In genomic region chr3:6204656-6205055, GRCm38 (mm10) we compare ENCODE assay signal across 19 mouse cellular contexts.
"Had no signal": no experiment of that assay in that cellular context is flagged by ENCODE, and none has a peak within 500 bp of the region (broad histone marks: within the 10 kb centered on the region; RNA-seq: fewer than 3 reads in every experiment).

No protein-coding gene starts in this region.

- H3K4me3 ChIP-seq: midbrain, embryonic 10.5 days; midbrain, embryonic 12.5 days; myocyte; neural tube, embryonic 13.5 days; neural tube, embryonic 15.5 days; stomach, embryonic 15.5 days had no signal

- H3K4me2 ChIP-seq: lung, embryonic 14.5 days; midbrain, embryonic 12.5 days; neural tube, embryonic 13.5 days; neural tube, embryonic 15.5 days; stomach, embryonic 15.5 days had no signal

- DNase-seq: lung, adult 18-20 months; lung, embryonic 14.5 days; lung, postnatal 14 days; lung, postnatal 4 days; midbrain, embryonic 14.5 days; retina, postnatal 1 day; right cerebral cortex, adult 18-20 months; thymus, adult 2 months; thymus, postnatal 25 days; thymus, postnatal 4 days had no signal

- H3K27me3 ChIP-seq: midbrain, embryonic 12.5 days; neural tube, embryonic 13.5 days; neural tube, embryonic 15.5 days; stomach, embryonic 15.5 days had no signal

- ATAC-seq: midbrain, embryonic 16.5 days had no signal

- H3K9me3 ChIP-seq: midbrain, embryonic 10.5 days; midbrain, embryonic 12.5 days; neural tube, embryonic 13.5 days; neural tube, embryonic 15.5 days; stomach, embryonic 15.5 days had no signal

- H3K9ac ChIP-seq: liver, embryonic 14.5 days; lung, embryonic 14.5 days; midbrain, embryonic 12.5 days; neural tube, embryonic 13.5 days; neural tube, embryonic 15.5 days; stomach, embryonic 15.5 days had no signal

- H3K36me3 ChIP-seq: midbrain, embryonic 10.5 days; midbrain, embryonic 12.5 days; neural tube, embryonic 13.5 days; neural tube, embryonic 15.5 days; stomach, embryonic 15.5 days had no signal

- H3K27ac ChIP-seq: liver, embryonic 14.5 days; midbrain, embryonic 10.5 days; midbrain, embryonic 12.5 days; neural tube, embryonic 13.5 days; neural tube, embryonic 15.5 days; stomach, embryonic 15.5 days; stomach, postnatal 0 days had no signal

- H3K4me1 ChIP-seq: midbrain, embryonic 10.5 days; midbrain, embryonic 12.5 days; neural tube, embryonic 13.5 days; neural tube, embryonic 15.5 days; stomach, embryonic 15.5 days had no signal
